Mouse (Mus musculus) adrenal gland, adult 8-10 months (tissue): ENCODE results near the gene Ktn1. TPM values are rescaled to one million over a fixed set of nuclear protein-coding genes. Genes with fewer than 3 reads are reported as not detected.

Experiments
- DNase-seq: peaks from one replicate; pipeline ENCODE4 v3.0.0; 2022
- total RNA-seq, 4 experiments: library from RNA; stranded (reverse); gene quantifications; 2 replicates each; pipeline ENCODE4 v1.2.4; 2022

Gene Ktn1
- total RNA-seq, result 10 to 100 TPM; 50.5 to 90.6 (median 62.7) TPM

GRCm38 (mm10) chr14:47648218-47648617 is at the start of gene Ktn1:
Gene Ktn1, plus strand, starts transcription at chr14:47648448.
- no peak for DNase-seq

DNA sequence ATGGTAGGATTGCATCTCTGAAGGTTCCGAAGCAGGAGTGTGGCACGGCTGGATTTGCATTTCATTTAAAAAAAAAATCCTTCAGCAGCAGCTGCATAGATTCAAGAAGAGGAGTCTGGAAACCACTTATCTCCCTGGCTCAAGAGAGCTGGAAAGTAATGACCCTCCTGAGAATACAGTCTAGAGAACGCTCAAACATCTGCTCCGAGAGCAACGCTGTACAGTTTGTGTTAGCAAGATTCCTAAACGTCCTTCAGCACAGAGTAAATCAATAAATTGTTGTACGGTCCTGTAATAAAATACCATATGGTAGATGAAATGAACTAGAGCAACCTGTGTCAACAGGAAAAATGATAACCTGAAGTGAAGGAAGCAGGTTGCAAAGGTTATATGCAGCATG is 35.0 kb upstream of the Ktn1 start:
- DNase-seq, result no peak

DNA sequence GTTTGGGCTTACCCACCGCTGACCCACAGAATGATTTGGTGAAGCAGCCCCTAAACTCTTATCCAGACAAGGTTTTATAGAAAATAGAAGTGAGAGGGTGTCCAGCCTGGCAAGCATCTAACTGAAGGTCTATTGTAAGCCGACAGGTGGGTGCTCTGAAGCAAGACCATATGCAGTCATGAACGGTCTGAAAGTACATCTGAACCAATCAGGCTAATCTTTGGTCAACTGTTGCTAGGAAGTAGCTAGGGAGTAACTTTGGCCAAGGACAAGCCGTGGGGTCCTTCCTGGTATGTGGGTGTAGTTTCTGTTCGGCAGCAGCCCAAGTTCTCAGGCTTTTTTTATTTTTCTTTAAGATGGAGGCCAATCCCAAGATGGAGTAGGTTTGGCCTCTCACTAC is 29.4 kb upstream of the Ktn1 start:
- DNase-seq, result no peak

- no peak for DNase-seq
Measured at GRCm38 (mm10) chr14:47621901-47622300, 26.3 kb upstream of the Ktn1 start.

DNA sequence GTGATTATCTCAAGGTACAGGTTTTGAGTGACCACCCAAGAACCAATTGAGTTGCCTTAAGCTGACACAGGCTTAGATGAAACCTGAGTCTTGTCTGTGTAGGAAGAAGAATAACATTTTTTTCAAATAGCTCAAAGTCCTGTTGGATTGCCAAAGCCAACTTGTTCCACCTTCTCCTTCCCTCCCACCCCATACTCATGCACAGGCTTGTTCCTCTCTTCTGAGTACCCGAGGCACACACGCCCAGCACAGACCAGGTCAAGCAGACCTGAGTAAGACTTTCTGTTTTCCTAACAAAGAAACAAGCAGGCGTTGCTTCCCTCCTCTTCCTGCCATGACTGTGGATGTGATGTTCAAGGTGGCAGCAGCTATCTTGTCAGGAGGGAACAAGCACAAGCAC is 23.4 kb upstream of the Ktn1 start:
- no peak for DNase-seq

GRCm38 (mm10) chr14:47626143-47626542 is 22.1 kb upstream of the Ktn1 start:
- no peak for DNase-seq

GRCm38 (mm10) chr14:47626812-47627211 is 21.4 kb upstream of the Ktn1 start:
- DNase-seq, result no peak

DNA sequence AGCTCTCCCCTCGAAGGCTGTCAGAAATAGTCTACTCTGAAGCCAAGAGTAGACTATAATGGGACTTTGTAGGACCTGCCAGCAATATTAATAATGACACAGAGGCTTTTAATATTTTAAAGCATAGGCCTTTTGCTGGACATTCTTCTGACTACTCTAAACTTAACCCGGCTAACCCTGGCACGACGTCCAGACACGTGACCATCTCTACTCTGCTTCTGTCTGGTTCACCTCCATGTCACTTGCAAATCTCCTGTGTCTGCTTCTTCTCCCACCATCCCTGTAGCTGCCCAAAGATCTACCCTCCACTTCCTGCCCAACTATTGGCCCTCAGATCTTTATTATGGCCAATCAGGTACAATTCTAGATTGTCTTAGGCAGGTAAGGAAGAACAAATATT is 20.9 kb upstream of the Ktn1 start:
- DNase-seq, result no peak

GRCm38 (mm10) chr14:47632419-47632818 is 15.8 kb upstream of the Ktn1 start:
- DNase-seq, result no peak

- DNase-seq, result peak; percentile 34
Measured at GRCm38 (mm10) chr14:47634410-47634809, 13.8 kb upstream of the Ktn1 start.

GRCm38 (mm10) chr14:47634846-47635245 is 13.4 kb upstream of the Ktn1 start:
- DNase-seq, result no peak

DNA sequence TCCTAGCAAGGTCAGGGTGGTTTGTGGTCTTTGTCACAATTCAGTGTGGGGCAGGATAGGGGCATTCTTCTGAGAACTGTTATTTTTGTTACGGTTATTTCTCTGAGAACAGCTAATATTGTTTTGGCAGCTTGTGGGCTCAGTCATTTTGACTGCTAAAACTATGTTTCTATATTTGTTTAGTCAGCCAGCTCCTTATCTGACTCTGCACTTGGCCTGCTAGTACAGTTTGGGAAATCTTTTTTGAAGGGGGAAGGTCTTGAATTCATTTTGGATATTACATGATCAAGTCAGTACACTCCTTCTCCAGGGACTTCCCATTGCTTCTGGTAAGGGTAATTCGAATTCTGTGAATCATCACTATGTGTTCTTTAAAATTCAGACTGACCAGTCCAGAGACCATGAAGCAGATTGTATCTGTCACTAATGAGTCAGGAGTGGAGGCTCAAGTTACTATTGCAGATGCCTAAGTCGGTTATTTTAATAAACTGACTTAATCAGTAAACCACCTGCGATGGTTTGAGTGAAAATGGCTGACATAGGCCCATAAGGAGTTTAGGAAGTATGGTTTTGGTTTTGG is 9.8 kb upstream of the Ktn1 start:
- DNase-seq, result no peak

GRCm38 (mm10) chr14:47645620-47646019 is 2.6 kb upstream of the Ktn1 start:
- DNase-seq, result no peak

- no peak for DNase-seq
Measured at GRCm38 (mm10) chr14:47646246-47646645, 2.0 kb upstream of the Ktn1 start.

DNA sequence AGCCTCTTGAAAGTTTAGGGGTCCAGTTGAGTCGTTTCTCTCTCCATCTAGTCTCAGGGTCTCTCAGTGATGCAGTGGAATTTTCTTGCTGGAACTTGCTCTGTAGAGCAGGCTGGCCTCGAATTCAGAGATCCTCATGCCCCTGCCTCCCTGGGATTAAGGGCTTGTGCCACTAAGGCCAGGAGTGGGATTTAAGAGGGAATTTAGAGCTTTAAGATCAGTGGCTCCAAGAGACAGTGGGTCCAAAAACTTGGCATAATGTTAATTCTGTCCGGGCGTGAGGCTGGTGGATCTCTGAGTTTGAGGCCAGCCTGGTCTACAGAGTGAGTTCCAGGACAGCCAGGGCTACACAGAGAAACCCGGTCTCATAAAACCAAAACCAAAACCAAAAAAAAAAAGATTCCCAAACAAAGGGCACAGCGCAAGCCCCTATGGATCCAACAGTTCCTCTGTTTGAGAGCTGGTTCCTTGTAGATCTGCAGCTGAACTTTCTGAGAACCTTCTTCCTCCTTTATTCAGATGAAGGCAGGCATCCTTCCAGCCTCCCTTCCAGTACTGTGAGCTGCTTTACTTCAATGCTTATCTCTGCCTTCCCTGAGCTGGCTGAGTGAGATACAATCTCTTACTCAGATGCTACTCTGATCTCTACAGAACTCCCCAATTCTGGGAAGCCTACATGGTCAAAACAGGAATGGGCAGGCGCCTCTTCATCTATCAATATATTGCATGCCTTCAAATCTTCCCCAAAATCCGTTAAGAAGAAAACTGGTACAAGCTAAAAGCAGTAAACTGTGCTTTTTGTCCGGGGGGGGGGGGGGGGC is 1.3 kb upstream of the Ktn1 start:
- DNase-seq, result no peak

DNA sequence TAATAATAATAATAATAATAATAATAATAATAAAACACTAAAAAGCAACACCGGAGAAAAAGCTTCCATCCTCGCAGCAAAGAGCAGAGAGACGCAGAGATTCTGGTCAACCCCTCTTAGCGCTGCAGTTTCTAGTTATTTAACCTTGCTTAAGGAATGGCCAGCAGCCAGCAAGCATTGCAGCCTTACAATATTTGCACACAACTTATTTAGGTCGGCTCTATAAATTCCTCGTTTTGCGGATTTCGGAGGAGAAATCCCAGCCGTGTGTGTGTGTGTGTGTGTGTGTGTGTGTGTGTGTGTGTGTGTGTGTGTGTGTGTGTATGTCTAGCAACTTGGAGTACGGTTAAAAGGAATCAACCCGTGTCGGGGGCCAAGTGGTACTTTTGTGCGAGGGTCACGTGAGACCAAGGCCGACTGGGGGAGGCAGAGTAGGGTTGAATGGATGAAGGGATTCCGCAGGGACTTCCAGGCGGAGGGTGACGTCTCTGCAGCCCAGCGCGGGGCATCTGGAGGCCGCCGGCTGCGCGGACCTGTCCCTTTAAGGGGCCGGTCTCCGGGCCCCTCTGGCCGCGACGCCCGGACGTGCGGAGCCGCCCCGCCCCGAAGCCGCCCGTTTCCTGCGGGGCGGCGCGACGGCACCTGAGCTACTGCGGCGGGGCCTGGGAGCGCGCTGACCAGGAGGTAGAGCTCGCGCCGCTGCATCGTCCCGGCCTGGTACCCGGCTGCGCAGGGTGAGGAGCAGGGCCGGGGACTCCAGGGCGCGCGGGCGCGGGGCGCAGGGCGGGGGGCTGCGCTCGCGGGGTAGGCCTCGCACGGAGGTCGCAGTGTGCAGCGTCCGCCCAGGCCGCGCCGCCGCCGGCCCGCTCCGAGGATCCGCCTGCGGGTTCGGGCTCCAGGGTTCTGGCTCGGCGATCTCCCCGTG is 720 bp downstream of the Ktn1 start:
- DNase-seq, result peak; percentile 78

- DNase-seq, result peak; percentile 40
Measured at GRCm38 (mm10) chr14:47649631-47650337, 1.5 kb downstream of the Ktn1 start.

GRCm38 (mm10) chr14:47650338-47650720 is 2.1 kb downstream of the Ktn1 start:
- DNase-seq, result no peak

DNA sequence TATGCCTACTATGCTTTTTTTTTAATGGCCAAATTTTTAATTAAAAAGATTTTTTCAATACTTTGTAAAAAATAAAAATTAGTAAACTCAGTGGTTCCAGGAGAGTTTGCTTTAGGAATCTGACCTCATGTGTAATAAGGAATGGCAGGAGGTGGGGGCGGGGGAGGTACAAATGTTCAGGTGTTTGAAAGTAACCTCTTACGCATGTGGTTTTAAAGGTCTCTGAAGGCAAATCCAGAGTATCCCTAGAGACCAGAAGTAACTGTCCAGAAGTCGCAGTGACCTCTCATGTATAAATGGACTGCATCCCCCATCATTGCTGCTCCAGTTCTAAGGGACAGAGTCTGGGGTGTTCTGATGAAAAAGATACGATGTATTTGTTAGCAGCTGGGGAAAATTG is 3.0 kb downstream of the Ktn1 start:
- no peak for DNase-seq

GRCm38 (mm10) chr14:47655444-47655843 is 7.2 kb downstream of the Ktn1 start:
- no peak for DNase-seq

DNA sequence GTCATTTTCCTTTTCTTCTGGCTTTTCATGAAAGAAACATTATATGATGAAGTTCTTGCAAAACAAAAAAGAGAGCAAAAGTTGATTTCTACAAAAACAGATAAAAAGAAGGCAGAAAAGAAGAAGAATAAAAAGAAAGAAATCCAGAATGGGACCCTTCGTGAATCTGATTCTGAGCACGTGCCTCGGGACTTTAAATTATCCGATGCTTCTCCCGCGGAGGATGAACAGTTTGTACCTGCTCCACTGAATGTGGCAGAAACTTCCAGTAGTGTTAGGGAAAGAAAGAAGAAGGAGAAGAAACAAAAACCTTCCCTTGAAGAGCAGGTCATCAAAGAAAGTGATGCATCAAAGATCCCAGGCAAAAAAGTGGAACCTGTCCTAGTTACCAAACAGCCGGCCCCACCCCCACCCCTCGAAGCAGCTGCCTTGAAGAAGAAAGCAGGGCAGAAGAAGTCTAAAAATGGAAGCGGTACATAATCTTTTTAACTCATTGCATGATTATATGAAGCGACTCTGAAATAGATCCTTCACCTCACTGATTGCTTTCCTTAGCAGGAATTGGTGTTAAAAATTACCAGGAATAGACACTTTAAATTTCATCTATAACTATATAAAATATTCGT is 15.7 kb downstream of the Ktn1 start:
- DNase-seq, result no peak

DNA sequence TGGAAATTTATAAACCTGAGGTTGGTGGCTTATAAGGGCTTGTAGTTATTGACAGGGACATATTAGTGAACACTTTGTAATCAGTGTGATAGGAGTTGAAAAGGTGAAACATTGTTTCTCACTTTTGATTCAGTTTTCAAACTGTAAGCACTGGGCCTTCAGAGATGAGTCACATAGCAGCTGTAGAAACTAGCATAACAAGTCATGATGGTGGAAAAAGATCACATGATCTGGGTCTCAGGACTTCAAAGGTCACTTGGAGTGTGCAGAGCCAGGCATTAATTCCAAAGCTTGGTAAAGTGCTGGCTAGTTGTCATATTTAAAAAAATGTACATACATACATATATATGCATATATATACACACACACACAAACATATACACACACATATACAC is 16.2 kb downstream of the Ktn1 start:
- DNase-seq, result no peak
